Mouse (Mus musculus): Measurements from ENCODE around the gene Lrrc17.
"Not testable (repeated sequence)": the region's sequence is repeated elsewhere in the genome, so short reads cannot be mapped to it uniquely, and the experiment has no call there.

Lrrc17 gene

GRCm38 (mm10) chr5:21608311-21609304, 65.2 kb downstream of the Lrrc17 start:
- DNase-seq: no peak

- no peak for DNase-seq
Observed at GRCm38 (mm10) chr5:21610996-21611395, 67.6 kb downstream of the Lrrc17 start.

GRCm38 (mm10) chr5:21614299-21614698, 70.9 kb downstream of the Lrrc17 start:
- DNase-seq: not testable (repeated sequence)

GRCm38 (mm10) chr5:21616450-21617009, 73.2 kb downstream of the Lrrc17 start:
- no peak for DNase-seq

Measured in thymus, adult 18-20 months (tissue).